Mouse (Mus musculus): ENCODE data around the gene Themis2. TPM values are rescaled to one million over a fixed set of nuclear protein-coding genes. Genes with fewer than 3 reads are reported as not detected.

Gene Themis2
- polyA plus RNA-seq, 1 experiment = not detected

GRCm38 (mm10) chr4:132807771-132808641 lies 11.8 kb upstream of the Themis2 start:
- Histone ChIP-seq H3K36me3 (ENCODE audit: control insufficient read depth, insufficient read depth) (no peaks in the 10 kb centered on the region), H3K27me3 (ENCODE audit: control insufficient read depth, insufficient read depth, insufficient read length) (no peaks in the 10 kb centered on the region), H3K79me3 (ENCODE audit: low read depth) (no peaks in the 10 kb centered on the region), H3ac (ENCODE audit: control insufficient read depth, insufficient read length, low read depth) (no peak overlapping the region), H3K79me2 (ENCODE audit: control insufficient read depth, insufficient read depth) (no peaks in the 10 kb centered on the region), H3K4me3 (ENCODE audit: insufficient read depth, poor library complexity, severe bottlenecking) (no peak overlapping the region)
- TF ChIP-seq MYOD1 (IDR thresholded peaks at IDR 0.05; ENCODE audit: control insufficient read depth, insufficient read length, low read depth) = no peak
- TF ChIP-seq CTCF (IDR thresholded peaks at IDR 0.05; ENCODE audit: control insufficient read depth, insufficient read depth, insufficient read length) = no peak
- TF ChIP-seq USF1 (IDR thresholded peaks at IDR 0.05; ENCODE audit: low read depth) = no peak

- Histone ChIP-seq H3K36me3 (ENCODE audit: control insufficient read depth, insufficient read depth) (no peaks in the 10 kb centered on the region), H3ac (ENCODE audit: control insufficient read depth, insufficient read length, low read depth) (no peak overlapping the region), H3K79me2 (ENCODE audit: control insufficient read depth, insufficient read depth) (no peaks in the 10 kb centered on the region), H3K4me3 (ENCODE audit: insufficient read depth, poor library complexity, severe bottlenecking) (no peak overlapping the region), H3K27me3 (ENCODE audit: control insufficient read depth, insufficient read depth, insufficient read length) (no peaks in the 10 kb centered on the region), H3K79me3 (ENCODE audit: low read depth) (no peaks in the 10 kb centered on the region)
- TF ChIP-seq USF1 (IDR thresholded peaks at IDR 0.05; ENCODE audit: low read depth) = no peak
- TF ChIP-seq MYOD1 (IDR thresholded peaks at IDR 0.05; ENCODE audit: control insufficient read depth, insufficient read length, low read depth) = no peak
- TF ChIP-seq CEBPB (IDR thresholded peaks at IDR 0.05; ENCODE audit: low read depth) = no peak
- TF ChIP-seq CTCF (IDR thresholded peaks at IDR 0.05; ENCODE audit: control insufficient read depth, insufficient read depth, insufficient read length) = no peak
- TF ChIP-seq MYOG (IDR thresholded peaks at IDR 0.05; ENCODE audit: control insufficient read depth, extremely low read depth, insufficient read length) = no peak
- TF ChIP-seq MAX (IDR thresholded peaks at IDR 0.05) = no peak
- TF ChIP-seq FOSL1 (IDR thresholded peaks at IDR 0.05; ENCODE audit: insufficient read depth, low read length, poor library complexity, severe bottlenecking) = no peak
These were observed 10.5 kb upstream of the Themis2 start for GRCm38 (mm10) chr4:132806620-132807191.

- H3ac ChIP-seq (ENCODE audit: control insufficient read depth, insufficient read length, low read depth) = no peak overlapping the region
- no peak for TF ChIP-seq MAX (IDR thresholded peaks at IDR 0.05)
- no peak for TF ChIP-seq FOSL1 (IDR thresholded peaks at IDR 0.05; ENCODE audit: insufficient read depth, low read length, poor library complexity, severe bottlenecking)
- TF ChIP-seq CEBPB (IDR thresholded peaks at IDR 0.05; ENCODE audit: low read depth) = no peak
- no peak for TF ChIP-seq MYOG (IDR thresholded peaks at IDR 0.05; ENCODE audit: control insufficient read depth, extremely low read depth, insufficient read length)
- no peak for TF ChIP-seq CTCF (IDR thresholded peaks at IDR 0.05; ENCODE audit: control insufficient read depth, insufficient read depth, insufficient read length)
- TF ChIP-seq MYOD1 (IDR thresholded peaks at IDR 0.05; ENCODE audit: control insufficient read depth, insufficient read length, low read depth) = no peak
- no peak for TF ChIP-seq USF1 (IDR thresholded peaks at IDR 0.05; ENCODE audit: low read depth)
These were observed 9.5 kb upstream of the Themis2 start for GRCm38 (mm10) chr4:132805599-132806197.

GRCm38 (mm10) chr4:132805146-132805545 lies 9.0 kb upstream of the Themis2 start:
- H3K4me3 ChIP-seq (ENCODE audit: insufficient read depth, poor library complexity, severe bottlenecking) = no peak overlapping the region
- no peaks in the 10 kb centered on the region for H3K36me3 ChIP-seq (ENCODE audit: control insufficient read depth, insufficient read depth)
- no peaks in the 10 kb centered on the region for H3K79me2 ChIP-seq (ENCODE audit: control insufficient read depth, insufficient read depth)
- no peak overlapping the region for H3ac ChIP-seq (ENCODE audit: control insufficient read depth, insufficient read length, low read depth)
- H3K27me3 ChIP-seq (ENCODE audit: control insufficient read depth, insufficient read depth, insufficient read length) = no peaks in the 10 kb centered on the region
- no peak for TF ChIP-seq CTCF (IDR thresholded peaks at IDR 0.05; ENCODE audit: control insufficient read depth, insufficient read depth, insufficient read length)
- no peak for TF ChIP-seq MYOG (IDR thresholded peaks at IDR 0.05; ENCODE audit: control insufficient read depth, extremely low read depth, insufficient read length)
- TF ChIP-seq MAX (IDR thresholded peaks at IDR 0.05) = no peak
- TF ChIP-seq MYOD1 (IDR thresholded peaks at IDR 0.05; ENCODE audit: control insufficient read depth, insufficient read length, low read depth) = no peak
- no peak for TF ChIP-seq FOSL1 (IDR thresholded peaks at IDR 0.05; ENCODE audit: insufficient read depth, low read length, poor library complexity, severe bottlenecking)
- no peak for TF ChIP-seq USF1 (IDR thresholded peaks at IDR 0.05; ENCODE audit: low read depth)
- TF ChIP-seq CEBPB (IDR thresholded peaks at IDR 0.05; ENCODE audit: low read depth) = no peak
- no peaks in the 10 kb centered on the region for H3K79me3 ChIP-seq (ENCODE audit: low read depth)

More at GRCm38 (mm10) chr4:132805599-132806197, 9.5 kb upstream of the Themis2 start:
- H3K4me3 ChIP-seq (ENCODE audit: insufficient read depth, poor library complexity, severe bottlenecking) = no peak overlapping the region
- no peaks in the 10 kb centered on the region for H3K36me3 ChIP-seq (ENCODE audit: control insufficient read depth, insufficient read depth)
- no peaks in the 10 kb centered on the region for H3K27me3 ChIP-seq (ENCODE audit: control insufficient read depth, insufficient read depth, insufficient read length)
- no peaks in the 10 kb centered on the region for H3K79me2 ChIP-seq (ENCODE audit: control insufficient read depth, insufficient read depth)
- no peaks in the 10 kb centered on the region for H3K79me3 ChIP-seq (ENCODE audit: low read depth)

GRCm38 (mm10) chr4:132804331-132804730 lies 8.1 kb upstream of the Themis2 start:
- TF ChIP-seq MYOD1 (IDR thresholded peaks at IDR 0.05; ENCODE audit: control insufficient read depth, insufficient read length, low read depth) (no peak), CTCF (IDR thresholded peaks at IDR 0.05; ENCODE audit: control insufficient read depth, insufficient read depth, insufficient read length) (no peak), MAX (IDR thresholded peaks at IDR 0.05) (no peak), CEBPB (IDR thresholded peaks at IDR 0.05; ENCODE audit: low read depth) (no peak), FOSL1 (IDR thresholded peaks at IDR 0.05; ENCODE audit: insufficient read depth, low read length, poor library complexity, severe bottlenecking) (no peak), USF1 (IDR thresholded peaks at IDR 0.05; ENCODE audit: low read depth) (no peak), MYOG (IDR thresholded peaks at IDR 0.05; ENCODE audit: control insufficient read depth, extremely low read depth, insufficient read length) (no peak)
- Histone ChIP-seq H3K79me3 (ENCODE audit: low read depth) (no peaks in the 10 kb centered on the region), H3ac (ENCODE audit: control insufficient read depth, insufficient read length, low read depth) (no peak overlapping the region)

More at GRCm38 (mm10) chr4:132804331-132804730, 8.1 kb upstream of the Themis2 start:
- Histone ChIP-seq H3K36me3 (ENCODE audit: control insufficient read depth, insufficient read depth) (no peaks in the 10 kb centered on the region), H3K79me2 (ENCODE audit: control insufficient read depth, insufficient read depth) (no peaks in the 10 kb centered on the region), H3K27me3 (ENCODE audit: control insufficient read depth, insufficient read depth, insufficient read length) (no peaks in the 10 kb centered on the region), H3K4me3 (ENCODE audit: insufficient read depth, poor library complexity, severe bottlenecking) (no peak overlapping the region)

All from C2C12 (cell line).